Mouse (Mus musculus) urinary bladder, postnatal 10 days (tissue): Measurements from ENCODE around the gene Mag.
"Not testable (repeated sequence)": the region's sequence is repeated elsewhere in the genome, so short reads cannot be mapped to it uniquely, and the experiment has no call there.

Source experiments
- DNase-seq: peaks from one replicate; pipeline ENCODE4 v3.0.0; 2022; ENCODE audit warnings: low spot score

The Mag gene

DNA sequence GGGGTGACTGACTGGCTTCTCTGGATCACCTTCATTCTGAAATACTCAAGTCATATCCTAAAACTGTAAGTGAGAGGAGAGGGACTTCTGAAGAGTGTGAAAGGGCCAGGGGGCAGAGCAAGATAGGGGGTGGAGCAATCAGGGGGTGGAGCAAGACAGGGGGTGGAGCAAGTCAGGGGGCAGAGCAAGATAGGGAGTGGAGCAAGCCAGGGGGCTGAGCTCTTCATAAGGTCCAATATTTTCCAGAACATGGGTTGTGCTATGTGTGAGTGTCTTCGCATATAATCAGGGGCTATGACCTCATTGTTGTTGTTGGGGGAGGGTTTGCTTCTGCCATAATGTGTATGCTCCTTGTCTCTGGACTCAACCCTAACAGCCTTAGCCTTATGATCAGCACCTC lies 25.4 kb upstream of the Mag start:
- DNase-seq: not testable (repeated sequence)

DNA sequence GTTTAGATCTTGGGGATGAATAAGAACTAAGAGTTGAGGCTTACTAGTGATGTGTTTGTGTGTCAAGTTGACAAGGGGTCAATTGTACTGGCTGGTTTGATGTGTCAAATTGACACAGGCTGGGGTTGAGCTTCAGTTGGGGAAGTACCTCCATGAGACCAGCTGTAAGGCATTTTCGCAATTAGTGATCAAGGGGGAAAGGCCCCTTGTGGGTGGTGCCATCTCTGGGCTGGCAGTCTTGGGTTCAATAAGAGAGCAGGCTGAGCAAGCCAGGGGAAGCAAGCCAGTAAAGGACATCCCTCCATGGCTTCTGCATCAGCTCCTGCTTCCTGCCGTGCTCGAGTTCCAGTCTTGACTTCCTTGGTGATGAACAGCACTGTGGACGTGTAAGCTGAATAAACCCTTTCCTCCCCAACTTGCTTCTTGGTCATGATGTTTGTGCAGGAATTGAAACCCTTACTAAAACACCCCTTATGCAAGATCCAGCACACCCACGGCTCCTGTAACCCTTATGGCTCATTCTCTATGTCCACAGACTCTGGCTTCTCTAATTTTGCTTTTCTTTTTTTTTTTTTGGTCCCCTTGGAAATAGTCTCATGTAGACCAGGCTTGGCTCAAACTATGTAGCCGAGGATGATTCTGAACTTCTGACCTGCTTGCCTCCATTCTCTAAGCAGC lies 20.9 kb upstream of the Mag start:
- DNase-seq: not testable (repeated sequence)

DNA sequence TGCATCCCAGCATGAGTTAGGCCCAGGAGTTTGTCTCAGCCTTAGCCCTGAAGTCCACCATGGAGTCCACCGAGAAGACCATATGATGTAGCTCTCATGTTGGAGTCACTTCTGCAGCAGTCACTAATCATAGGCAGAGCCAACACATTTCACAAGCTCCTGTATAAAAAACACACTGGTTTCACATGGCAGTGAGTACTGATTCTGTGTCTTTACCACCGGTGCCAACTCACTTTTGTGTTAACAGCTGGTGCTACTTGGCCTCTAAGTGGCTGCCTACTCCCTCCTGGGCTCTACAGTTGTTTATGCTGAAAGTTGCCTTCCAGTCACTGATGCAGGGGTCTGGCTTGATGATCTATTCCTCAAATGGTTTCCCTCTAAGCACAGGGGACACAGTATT lies 9.9 kb upstream of the Mag start, which contains the start of gene Hamp2:
Gene Hamp2 (minus strand): TSS at position 101 of the 400 bp plus-strand sequence.
- not testable (repeated sequence) for DNase-seq

DNA sequence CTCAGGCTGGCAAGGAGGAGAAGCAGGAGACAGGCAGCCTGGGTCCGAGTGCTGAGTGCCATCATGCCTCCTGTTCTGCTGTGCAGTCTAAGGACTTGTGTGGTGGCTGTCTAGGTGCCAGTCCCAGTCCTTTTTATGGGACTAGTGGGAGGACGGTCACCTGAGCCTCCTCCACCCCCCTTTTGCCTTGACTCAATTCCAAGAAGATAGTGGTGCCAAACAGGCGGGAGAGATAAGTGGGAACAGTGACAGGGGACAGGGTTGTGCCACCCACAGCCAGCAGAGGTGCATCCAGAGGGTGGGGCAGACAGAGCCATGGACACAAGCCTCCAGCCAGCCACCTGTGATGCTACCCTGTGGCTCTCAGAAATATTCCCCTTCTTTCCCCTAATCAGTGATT lies 9.4 kb upstream of the Mag start:
- DNase-seq: no peak

DNA sequence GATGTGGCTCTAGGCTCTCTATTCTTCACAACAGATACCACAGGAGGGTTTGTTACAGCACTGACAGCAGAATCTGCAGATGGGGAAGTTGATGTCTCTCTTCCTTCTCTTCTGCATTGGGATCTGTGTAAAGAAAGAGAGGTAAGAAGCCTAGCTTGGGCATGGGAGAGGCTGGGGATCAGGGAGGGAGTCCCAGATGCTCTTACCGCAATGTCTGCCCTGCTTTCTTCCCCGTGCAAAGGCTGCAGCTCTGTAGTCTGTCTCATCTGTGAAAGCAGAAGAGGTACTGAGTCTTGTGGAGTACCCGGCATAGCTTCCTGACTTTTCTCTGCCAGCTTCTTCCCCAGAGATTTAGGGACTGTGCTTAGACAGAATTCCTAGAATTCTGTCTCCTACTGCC lies 7.8 kb upstream of the Mag start:
- not testable (repeated sequence) for DNase-seq

DNA sequence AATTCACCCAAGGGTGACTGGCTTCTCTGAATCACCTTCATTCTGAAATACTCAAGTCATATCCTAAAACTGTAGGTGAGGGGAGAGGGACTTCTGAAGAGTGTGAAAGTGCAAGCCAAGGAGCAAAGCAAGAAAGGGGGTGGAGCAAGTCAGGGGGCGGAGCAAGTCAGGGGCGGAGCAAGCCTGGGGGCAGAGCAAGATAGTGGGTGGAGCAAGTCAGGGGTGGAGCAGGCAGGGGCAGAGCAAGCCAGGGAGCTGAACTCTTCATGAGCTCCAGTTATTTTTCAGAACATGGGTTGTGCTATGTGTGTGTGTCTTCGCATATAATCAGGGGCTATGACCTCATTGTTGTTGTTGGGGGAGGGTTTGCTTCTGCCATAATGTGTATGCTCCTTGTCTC lies 5.5 kb upstream of the Mag start:
- DNase-seq: no peak

DNA sequence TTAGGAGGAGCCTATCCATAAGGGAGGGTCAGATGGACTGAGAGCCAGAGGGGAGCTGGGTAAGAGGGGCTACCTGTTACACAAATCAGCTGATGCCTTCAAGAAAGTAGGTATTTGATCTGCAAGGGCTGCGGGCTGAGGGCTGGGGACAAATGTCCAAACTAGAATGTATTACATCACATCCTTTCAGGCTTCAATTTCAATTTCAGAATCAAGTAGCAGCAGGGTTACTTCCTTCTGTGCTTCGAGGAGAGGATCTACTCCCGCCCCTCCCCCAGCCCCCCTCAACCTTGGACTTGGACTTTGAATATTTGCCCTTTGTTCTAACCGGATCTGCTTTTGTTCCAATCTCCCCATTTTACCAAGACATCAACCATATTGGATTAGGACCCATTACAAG lies 2.5 kb upstream of the Mag start:
- DNase-seq: no peak

DNA sequence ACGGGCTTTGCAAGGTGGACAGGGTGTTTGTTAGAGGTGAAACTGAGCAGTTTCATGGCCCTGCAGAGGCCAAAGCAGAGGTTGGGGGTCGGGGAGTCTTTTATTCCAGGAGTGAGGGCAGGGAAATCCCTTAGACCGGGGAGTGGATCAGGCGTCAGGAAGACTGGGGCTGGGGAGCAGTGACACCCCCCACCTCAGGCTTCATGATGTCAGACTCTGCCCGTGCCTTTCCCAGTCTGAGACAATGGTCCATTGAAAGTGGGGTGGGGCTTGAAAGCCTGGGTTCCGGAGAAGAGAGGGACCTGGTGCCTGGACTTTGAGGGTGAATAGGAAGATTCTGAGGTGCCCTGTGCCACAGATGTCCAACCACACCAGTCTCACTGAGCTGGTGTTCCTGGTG lies 2.0 kb upstream of the Mag start:
- no peak for DNase-seq

DNA sequence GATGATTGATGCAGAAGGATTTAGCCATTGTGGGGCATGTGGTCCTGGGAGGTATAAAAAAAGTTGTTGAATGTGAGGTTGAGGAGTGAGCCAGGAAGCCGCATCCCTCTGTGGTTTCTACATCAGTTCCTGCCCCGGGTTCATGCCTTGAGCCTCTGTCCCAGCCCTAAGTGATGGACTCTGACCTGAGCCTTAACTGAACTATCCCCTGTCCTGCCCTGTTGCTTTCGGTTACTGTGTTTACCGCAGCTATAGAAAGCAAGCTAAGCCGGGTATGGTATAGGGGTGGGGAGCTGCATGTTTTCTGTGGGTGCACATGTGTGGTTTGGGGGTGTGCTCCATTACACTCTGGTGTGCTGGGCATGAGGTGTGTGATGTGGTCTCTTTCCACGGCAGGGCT lies 4.9 kb downstream of the Mag start:
- DNase-seq: no peak

DNA sequence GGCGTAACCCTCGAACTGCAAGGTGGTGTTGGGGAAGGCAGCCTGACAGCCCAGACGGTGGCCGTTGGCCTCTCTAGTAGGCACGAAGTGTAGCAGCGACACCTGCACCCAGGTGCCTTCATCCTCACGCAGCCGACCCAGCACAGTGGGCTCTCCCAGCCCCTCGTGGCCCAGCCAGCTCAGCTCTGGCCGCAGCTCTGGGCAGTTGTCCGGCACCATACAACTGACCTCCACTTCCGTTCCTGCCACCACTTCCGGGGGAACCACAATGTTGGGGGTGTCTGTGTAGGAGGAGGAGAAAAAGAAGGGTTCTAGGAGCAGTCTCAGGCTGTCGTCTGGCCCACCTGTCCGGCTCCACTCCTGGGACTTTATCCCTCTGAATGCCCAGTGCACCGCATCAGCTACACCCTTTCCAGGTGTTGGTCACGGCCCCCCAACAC lies 5.7 kb downstream of the Mag start:
- DNase-seq: no peak

DNA sequence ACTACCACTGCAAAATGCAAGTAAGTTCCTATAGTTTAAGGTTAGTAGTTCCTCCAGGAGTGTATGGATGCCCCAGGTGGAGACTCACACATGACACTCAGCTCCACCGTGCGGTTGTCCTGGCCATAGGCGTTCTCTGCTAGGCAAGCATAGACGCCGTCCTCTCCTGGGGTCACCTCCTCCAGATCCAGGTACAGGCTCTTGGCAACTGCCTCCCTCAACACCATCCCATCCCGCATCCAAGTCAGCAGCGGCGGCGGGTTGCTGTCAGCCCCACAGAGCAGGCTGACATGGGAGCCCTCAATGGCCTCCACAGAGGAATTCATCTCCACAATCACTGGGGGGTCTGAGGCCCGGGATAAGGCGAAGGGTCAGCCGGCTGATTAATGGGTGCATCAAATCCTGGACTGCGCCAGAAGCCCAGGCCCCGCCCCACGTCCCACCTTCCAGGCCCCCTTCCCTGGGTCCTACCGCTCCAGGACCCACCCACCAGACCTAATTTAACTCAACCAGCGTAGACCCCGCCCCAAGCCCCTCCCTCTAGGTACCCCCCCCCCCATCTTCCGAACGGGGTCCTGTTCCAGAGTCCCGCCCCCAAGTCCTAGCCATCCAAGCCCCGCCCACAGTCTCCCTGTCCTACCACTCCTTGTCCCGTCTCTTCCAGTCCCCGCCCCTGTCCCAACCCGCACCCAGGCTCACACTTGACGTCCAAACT lies 6.2 kb downstream of the Mag start:
- DNase-seq: no peak

DNA sequence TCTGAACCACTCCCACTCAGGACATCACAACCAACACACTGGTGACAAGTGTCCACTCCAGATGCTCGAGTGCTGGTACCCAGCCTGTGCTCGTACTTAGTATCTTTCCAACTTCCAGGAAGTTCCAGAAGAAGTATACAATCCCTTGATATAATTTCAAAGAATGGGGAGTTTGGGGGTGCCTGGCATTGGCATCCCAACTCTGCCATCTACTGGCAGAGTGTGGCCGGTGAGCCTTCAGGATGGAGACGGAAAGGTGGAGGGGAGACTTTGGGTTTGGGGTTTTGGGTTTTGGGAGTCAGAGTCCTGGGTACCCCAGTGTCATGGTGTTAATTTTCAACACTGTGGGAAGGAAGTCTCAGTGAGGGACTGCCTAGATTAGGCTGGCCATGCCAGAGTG lies 10.6 kb downstream of the Mag start:
- DNase-seq: no peak

DNA sequence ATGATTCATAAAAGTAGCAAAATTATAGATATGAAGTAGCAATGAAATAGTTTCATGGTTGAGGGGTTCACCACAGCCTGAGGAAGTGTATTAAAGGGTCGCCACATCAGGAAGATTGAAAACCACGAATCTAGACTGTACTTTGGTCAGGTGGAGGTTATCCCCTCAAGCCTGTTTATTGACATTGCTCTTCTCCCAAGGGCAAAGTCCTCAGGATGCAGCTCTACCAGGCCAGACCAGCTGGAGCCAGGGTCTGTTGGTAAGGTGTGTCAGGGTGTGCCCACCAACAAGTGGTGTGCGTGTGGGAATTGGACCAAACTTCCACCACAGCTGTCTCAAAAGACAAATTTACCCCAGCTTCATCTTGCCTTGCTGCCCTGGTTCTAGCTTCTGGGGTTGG lies 19.5 kb downstream of the Mag start:
- no peak for DNase-seq

DNA sequence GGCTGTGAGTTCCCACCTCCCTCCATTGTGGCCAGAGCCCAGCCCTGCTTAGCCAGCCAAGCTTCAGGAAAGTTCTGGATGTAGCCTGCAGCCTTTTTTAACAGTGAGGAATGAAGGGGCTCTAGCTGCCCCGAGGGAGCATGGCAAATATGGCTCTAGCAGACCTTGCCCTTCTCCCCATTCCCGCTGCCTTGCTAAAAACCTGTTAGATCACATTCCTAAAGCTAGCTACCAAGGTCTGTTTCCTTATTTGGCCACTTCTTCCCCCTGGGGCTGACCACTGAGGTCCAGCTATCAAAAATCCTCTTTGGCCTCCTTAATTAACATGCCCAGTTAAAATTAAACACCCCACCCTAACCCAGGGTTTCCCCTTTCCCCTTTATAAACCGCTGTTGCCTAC lies 22.2 kb downstream of the Mag start:
- no peak for DNase-seq

DNA sequence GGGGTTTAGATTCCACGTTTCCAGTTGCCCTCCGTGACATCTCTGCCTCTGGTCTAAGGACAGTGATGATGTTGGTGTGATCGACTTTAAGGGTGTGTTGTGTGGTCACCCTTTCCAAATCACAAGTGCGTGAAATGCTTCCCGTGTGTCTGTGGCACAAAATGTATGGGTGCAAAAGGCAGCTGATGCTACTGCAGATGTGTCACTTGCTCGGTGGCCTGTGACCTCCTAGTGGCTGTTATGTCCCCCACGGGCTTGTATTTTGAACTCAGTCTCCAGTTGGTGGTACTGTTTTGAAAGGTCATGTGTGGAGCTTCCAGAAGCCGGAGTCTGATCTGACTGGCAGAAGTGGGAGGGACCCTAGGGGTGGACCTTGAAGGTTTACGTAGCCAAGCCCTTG lies 22.9 kb downstream of the Mag start:
- no peak for DNase-seq

DNA sequence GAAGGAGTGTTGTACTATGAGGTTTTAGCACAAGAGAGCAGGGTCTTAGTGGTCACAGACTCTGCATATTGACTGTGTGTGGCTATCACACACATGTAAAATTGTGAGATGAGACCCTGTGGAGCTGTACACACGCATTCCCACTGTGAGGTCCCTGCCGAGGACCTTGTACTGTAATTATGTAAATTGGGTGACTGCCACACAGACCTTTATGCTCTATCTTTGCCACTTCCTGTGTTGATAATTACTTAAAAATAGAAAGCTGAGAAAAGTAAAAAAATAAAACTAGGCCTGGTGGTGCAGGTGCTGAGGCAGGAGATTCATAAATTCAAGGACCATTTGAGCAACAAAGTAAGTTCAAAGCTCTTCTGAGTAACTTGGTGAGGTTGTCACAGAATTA lies 24.0 kb downstream of the Mag start:
- no peak for DNase-seq

DNA sequence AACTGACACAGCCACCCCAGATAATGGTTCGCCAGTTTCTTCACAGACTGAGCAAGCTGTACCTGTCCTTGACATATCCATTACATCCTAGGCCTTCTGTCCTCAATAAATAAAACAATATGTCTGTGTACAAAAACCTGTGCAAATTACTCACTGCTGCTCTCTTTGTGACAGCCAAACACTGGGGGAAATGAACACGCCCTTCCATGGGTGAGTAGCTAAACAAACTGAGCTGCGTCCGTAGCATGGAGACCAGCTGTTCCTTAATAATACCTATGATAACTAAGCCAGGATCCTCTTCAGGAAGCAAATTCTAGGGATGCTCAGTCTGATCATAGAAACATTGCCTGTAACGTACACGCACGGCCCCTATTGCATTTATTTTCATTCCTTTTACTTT lies 25.9 kb downstream of the Mag start:
- no peak for DNase-seq

DNA sequence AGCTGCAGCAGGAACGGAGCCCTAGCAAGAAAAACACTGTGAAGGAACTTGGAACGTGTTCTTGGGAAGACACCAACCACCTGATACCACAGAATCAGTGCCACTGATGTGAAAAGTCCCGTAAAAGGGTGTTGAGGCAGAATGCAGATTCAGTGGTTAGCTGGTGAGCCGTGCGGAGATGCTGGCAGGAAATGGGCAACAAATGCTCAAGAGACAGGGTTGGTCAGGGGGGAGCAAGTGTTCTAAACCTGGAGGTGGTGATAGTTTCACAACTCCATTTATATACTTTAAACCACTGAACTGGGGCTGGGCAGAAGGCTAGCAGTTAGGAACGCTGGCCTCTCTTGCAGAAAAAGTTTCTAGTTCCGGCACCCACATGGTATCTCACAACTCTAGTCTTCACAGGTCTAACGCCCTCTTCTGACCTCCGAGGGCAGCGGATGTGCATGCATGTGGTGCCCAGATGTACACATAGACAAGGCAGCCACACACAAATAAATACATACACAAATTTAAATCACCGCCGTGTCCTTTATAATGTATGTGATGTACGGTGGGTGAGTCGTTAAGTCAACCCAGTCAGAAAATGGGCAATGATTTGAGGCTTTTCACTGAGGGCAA lies 27.0 kb downstream of the Mag start:
- no peak for DNase-seq

DNA sequence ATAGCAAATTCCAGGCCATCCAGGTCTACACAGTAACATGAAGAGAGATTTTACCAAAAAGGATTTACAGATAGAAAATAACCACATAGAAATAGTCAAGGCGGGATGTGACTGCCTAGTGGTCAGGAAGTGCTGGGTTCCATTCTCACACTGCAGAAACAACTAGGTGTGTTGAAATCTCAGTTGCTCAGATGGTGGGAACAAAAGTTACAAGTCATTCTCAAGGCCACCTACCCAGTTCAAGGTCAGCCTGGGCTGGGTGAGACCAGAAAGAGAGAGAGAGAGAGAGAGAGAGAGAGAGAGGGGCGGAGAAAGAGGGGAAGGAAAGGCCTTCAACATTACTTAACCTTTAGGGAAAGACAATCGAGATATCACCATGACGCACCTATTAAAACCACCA lies 27.8 kb downstream of the Mag start:
- no peak for DNase-seq

DNA sequence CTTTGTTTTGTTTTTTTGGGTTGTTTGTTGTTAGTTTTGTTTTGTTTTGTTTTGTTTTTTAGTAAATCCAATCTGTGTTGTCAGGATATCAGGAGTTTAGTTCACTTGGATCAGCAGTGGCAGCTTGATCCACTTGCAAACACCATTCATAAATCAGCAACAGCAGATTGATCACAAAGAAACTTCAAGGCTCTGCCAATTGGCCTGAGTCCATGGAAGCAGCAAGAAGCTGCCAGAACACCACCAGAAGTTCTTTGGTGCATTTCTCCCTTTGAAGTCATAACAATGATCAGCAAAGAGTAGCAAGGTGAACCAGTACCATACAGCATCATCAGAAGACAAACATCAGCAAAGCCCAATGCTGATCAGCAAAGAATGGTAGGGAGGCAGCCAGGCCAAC lies 30.6 kb downstream of the Mag start:
- no peak for DNase-seq

DNA sequence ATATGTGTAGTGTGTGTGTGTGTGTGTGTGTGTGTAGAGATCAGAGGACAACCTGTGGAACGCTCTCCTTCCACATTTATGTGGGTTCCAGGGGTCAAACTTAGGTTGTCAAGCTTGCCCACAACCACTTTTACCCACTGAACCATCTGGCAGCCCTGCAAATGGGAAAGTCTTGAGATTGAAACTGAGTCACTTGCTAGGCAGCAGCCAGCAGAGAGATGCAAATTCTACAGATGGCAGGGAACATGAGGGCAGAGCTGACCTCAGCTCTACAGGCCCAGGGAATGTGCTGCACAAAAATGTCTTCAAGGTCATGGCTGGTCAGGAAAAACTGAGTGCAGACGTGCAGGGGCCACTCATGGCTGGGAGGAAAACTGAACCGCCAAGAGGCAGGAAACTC lies 33.3 kb downstream of the Mag start:
- no peak for DNase-seq

DNA sequence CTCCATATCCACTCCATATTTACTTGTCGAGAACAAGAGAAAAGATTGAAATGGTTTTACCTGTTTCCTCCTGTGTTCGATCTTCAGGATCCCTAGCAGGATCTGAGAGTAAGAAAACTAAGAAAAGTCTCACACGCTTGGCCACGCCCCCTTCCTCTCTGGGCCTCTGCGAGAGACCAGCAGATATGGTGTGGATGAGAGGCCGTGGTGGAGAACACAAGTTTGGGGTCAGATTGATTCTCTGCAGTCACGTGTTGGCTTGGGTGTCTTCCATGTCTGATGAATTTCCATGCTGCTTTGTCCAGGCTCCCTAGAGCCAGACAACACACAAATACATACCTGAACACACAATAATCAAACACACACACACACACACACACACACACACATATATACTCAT lies 34.5 kb downstream of the Mag start, which contains the start of gene Cd22:
Gene Cd22 (minus strand): TSS at position 167 of the 400 bp plus-strand sequence.
- DNase-seq: no peak

DNA sequence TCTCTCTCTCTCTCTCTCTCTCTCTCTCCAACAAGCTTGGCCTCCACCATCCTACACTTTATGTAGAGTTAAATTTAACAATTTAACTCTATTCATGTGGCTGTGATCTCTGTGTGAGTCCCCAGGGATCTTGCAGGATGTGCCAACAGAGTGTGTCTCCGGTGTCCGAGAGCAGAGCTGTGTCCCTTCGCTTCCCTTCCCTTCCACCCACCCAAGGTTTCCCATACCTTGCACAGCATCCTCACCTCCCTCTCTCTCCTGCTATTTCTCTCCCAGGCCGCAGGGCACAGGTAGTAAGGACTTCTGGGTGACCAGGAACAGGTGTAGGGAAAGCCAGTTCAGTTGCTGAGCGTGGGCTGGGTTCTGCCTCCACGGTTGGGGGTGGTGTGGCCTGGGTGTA lies 35.7 kb downstream of the Mag start:
- no peak for DNase-seq
